Mouse (Mus musculus): Measurements from ENCODE around the gene Daam1. TPM values are rescaled to one million over a fixed set of nuclear protein-coding genes. Genes with fewer than 3 reads are reported as not detected.

The Daam1 gene
- polyA plus RNA-seq, 1 experiment from 2014 or later, result 41.2 TPM

- H3K9me3 ChIP-seq (ENCODE audit: control insufficient read depth, low read length), result no peaks in the 10 kb centered on the region
- DNase-seq (ENCODE audit: low spot score) (no peak), ATAC-seq (ENCODE audit: low FRiP score) (no peak)
- H3K4me3 ChIP-seq (replicated peaks; ENCODE audit: low read length), result no peak overlapping the region
- H3K36me3 ChIP-seq (replicated peaks; ENCODE audit: control insufficient read depth, insufficient read depth), result peaks cover 11% of the 10 kb centered on the region
- H3K4me2 ChIP-seq (replicated peaks), result no peak overlapping the region
- no peaks in the 10 kb centered on the region for H3K27me3 ChIP-seq (ENCODE audit: control insufficient read depth, insufficient read depth, low read length)
- peak overlapping the region; percentile 61 for H3K27ac ChIP-seq
- 77% methylated on average over 4 of the region's 4 CpGs for WGBS
- H3K4me1 ChIP-seq (replicated peaks; ENCODE audit: control insufficient read depth, insufficient read depth, low read length), result peaks cover 23% of the 10 kb centered on the region
- H3K9ac ChIP-seq, result no peak overlapping the region
These were observed 73.4 kb downstream of the Daam1 start for GRCm38 (mm10) chr12:71904310-71904709.

- Histone ChIP-seq H3K9me3 (ENCODE audit: control insufficient read depth, low read length) (no peaks in the 10 kb centered on the region), H3K27ac (no peak overlapping the region), H3K9ac (no peak overlapping the region), H3K27me3 (ENCODE audit: control insufficient read depth, insufficient read depth, low read length) (no peaks in the 10 kb centered on the region), H3K4me1 (replicated peaks; ENCODE audit: control insufficient read depth, insufficient read depth, low read length) (peaks cover 23% of the 10 kb centered on the region), H3K4me2 (replicated peaks) (no peak overlapping the region), H3K4me3 (replicated peaks; ENCODE audit: low read length) (no peak overlapping the region), H3K36me3 (replicated peaks; ENCODE audit: control insufficient read depth, insufficient read depth) (peaks cover 11% of the 10 kb centered on the region)
- 79% methylated on average over 4 of the region's 4 CpGs for WGBS
- no peak for DNase-seq (ENCODE audit: low spot score)
- ATAC-seq (ENCODE audit: low FRiP score), result no peak
These were observed 74.0 kb downstream of the Daam1 start for GRCm38 (mm10) chr12:71904926-71905325.

DNA sequence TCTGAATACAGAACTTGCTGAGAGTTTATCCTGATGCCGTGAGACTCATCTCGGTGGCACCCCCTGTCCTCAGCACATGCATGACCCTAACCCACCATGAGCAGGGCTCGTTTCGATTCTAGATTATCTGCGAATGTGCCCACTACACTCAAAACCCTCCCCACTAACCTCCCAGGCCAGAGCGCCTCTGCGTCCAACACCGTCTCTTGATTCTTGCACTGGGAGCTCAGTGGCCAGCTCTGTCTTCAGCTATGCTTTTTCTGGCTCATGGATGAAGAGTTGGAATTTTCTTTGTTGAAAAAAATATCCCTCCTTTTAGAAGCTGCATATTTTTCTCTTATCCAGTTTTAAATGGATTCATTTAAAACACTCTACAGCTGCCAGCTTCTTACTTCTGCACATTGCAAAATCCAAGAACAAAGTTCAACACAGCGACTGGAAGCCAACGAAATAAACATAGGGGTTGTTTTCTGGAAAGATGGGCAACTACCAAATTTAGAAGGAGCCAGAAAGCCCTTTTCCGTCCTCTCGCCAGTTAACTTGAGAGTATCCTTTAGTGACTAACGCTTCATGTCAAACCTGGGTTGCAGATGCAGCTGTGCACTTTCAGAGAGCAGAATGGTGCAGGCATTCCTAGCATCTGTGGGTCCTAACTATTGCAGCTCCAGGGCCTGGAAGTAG lies 74.9 kb downstream of the Daam1 start:
- no peak overlapping the region for H3K4me2 ChIP-seq (replicated peaks)
- H3K9me3 ChIP-seq (ENCODE audit: control insufficient read depth, low read length), result no peaks in the 10 kb centered on the region
- no peak overlapping the region for H3K9ac ChIP-seq
- DNase-seq (ENCODE audit: low spot score) (no peak), ATAC-seq (ENCODE audit: low FRiP score) (no peak)
- no peak overlapping the region for H3K27ac ChIP-seq
- H3K4me3 ChIP-seq (replicated peaks; ENCODE audit: low read length), result no peak overlapping the region
- no peaks in the 10 kb centered on the region for H3K27me3 ChIP-seq (ENCODE audit: control insufficient read depth, insufficient read depth, low read length)
- peaks cover 11% of the 10 kb centered on the region for H3K36me3 ChIP-seq (replicated peaks; ENCODE audit: control insufficient read depth, insufficient read depth)
- 93% methylated on average over 13 of the region's 13 CpGs for WGBS
- peaks cover 23% of the 10 kb centered on the region for H3K4me1 ChIP-seq (replicated peaks; ENCODE audit: control insufficient read depth, insufficient read depth, low read length)

- peak; percentile 50 for ATAC-seq (ENCODE audit: low FRiP score)
- peak; percentile 48 for DNase-seq (ENCODE audit: low spot score)
- 89% methylated on average over 12 of the region's 12 CpGs for WGBS
- H3K4me3 ChIP-seq (replicated peaks; ENCODE audit: low read length), result no peak overlapping the region
- H3K36me3 ChIP-seq (replicated peaks; ENCODE audit: control insufficient read depth, insufficient read depth), result peaks cover 11% of the 10 kb centered on the region
- H3K4me1 ChIP-seq (replicated peaks; ENCODE audit: control insufficient read depth, insufficient read depth, low read length), result peaks cover 32% of the 10 kb centered on the region
- H3K9me3 ChIP-seq (ENCODE audit: control insufficient read depth, low read length), result no peaks in the 10 kb centered on the region
- no peaks in the 10 kb centered on the region for H3K27me3 ChIP-seq (ENCODE audit: control insufficient read depth, insufficient read depth, low read length)
- no peak overlapping the region for H3K9ac ChIP-seq
- no peak overlapping the region for H3K4me2 ChIP-seq (replicated peaks)
- H3K27ac ChIP-seq, result no peak overlapping the region
These were observed 75.8 kb downstream of the Daam1 start for GRCm38 (mm10) chr12:71906582-71907267.

- DNase-seq (ENCODE audit: low spot score), result no peak
- no peak overlapping the region for H3K4me3 ChIP-seq (replicated peaks; ENCODE audit: low read length)
- no peaks in the 10 kb centered on the region for H3K36me3 ChIP-seq (replicated peaks; ENCODE audit: control insufficient read depth, insufficient read depth)
These were observed 78.1 kb downstream of the Daam1 start for GRCm38 (mm10) chr12:71908984-71909383.

DNA sequence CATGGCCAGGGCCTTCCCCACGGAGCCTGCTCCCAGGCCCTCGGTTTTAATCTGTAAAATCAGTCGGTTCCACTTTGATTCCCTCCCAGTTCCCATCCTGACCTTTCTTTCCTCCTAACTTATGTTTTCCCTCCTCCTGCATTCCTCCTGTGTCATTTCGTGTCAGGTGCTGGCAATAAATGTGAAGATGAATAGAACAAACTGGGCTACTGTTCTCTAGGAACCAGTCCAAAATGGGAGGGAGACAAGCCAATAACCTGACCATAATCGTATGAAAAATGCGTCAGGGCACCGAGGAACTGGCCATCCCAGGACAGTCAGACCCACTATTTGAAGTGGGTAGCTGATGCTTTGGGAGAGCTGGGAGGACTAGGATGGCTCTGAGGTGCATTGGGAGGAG lies 79.4 kb downstream of the Daam1 start:
- Histone ChIP-seq H3K36me3 (replicated peaks; ENCODE audit: control insufficient read depth, insufficient read depth) (no peaks in the 10 kb centered on the region), H3K9me3 (ENCODE audit: control insufficient read depth, low read length) (no peaks in the 10 kb centered on the region), H3K9ac (no peak overlapping the region), H3K4me1 (replicated peaks; ENCODE audit: control insufficient read depth, insufficient read depth, low read length) (peaks cover 37% of the 10 kb centered on the region), H3K27me3 (ENCODE audit: control insufficient read depth, insufficient read depth, low read length) (no peaks in the 10 kb centered on the region), H3K27ac (no peak overlapping the region), H3K4me2 (replicated peaks) (no peak overlapping the region), H3K4me3 (replicated peaks; ENCODE audit: low read length) (no peak overlapping the region)
- ATAC-seq (ENCODE audit: low FRiP score) (no peak), DNase-seq (ENCODE audit: low spot score) (no peak)
- 60% methylated on average over 7 of the region's 7 CpGs for WGBS

More at GRCm38 (mm10) chr12:71908984-71909383, 78.1 kb downstream of the Daam1 start:
- Histone ChIP-seq H3K9me3 (ENCODE audit: control insufficient read depth, low read length) (no peaks in the 10 kb centered on the region), H3K9ac (no peak overlapping the region), H3K4me1 (replicated peaks; ENCODE audit: control insufficient read depth, insufficient read depth, low read length) (peaks cover 40% of the 10 kb centered on the region), H3K27ac (no peak overlapping the region), H3K27me3 (ENCODE audit: control insufficient read depth, insufficient read depth, low read length) (no peaks in the 10 kb centered on the region), H3K4me2 (replicated peaks) (no peak overlapping the region)
- 85% methylated on average over 5 of the region's 5 CpGs for WGBS
- ATAC-seq (ENCODE audit: low FRiP score), result no peak

GRCm38 (mm10) chr12:71912262-71912661 lies 81.4 kb downstream of the Daam1 start:
- DNase-seq (ENCODE audit: low spot score) (no peak), ATAC-seq (ENCODE audit: low FRiP score) (no peak)
- H3K4me1 ChIP-seq (replicated peaks; ENCODE audit: control insufficient read depth, insufficient read depth, low read length), result peaks cover 19% of the 10 kb centered on the region
- H3K9ac ChIP-seq, result no peak overlapping the region
- 89% methylated on average over 1 of the region's 1 CpGs for WGBS
- no peaks in the 10 kb centered on the region for H3K9me3 ChIP-seq (ENCODE audit: control insufficient read depth, low read length)
- H3K4me3 ChIP-seq (replicated peaks; ENCODE audit: low read length), result no peak overlapping the region
- H3K27me3 ChIP-seq (ENCODE audit: control insufficient read depth, insufficient read depth, low read length), result no peaks in the 10 kb centered on the region
- no peak overlapping the region for H3K27ac ChIP-seq
- no peak overlapping the region for H3K4me2 ChIP-seq (replicated peaks)
- peaks cover 19% of the 10 kb centered on the region for H3K36me3 ChIP-seq (replicated peaks; ENCODE audit: control insufficient read depth, insufficient read depth)

GRCm38 (mm10) chr12:71919156-71919555 lies 88.3 kb downstream of the Daam1 start:
- DNase-seq (ENCODE audit: low spot score) (no peak), ATAC-seq (ENCODE audit: low FRiP score) (no peak)
- peak overlapping the region; percentile 15; the same call in 1 of the 2 replicates for H3K27ac ChIP-seq
- H3K4me2 ChIP-seq (replicated peaks), result no peak overlapping the region
- H3K9ac ChIP-seq, result no peak overlapping the region
- no peaks in the 10 kb centered on the region for H3K9me3 ChIP-seq (ENCODE audit: control insufficient read depth, low read length)
- no peaks in the 10 kb centered on the region for H3K27me3 ChIP-seq (ENCODE audit: control insufficient read depth, insufficient read depth, low read length)
- H3K4me1 ChIP-seq (replicated peaks; ENCODE audit: control insufficient read depth, insufficient read depth, low read length), result peaks cover 30% of the 10 kb centered on the region
- 55% methylated on average over 4 of the region's 4 CpGs for WGBS
- no peak overlapping the region for H3K4me3 ChIP-seq (replicated peaks; ENCODE audit: low read length)
- H3K36me3 ChIP-seq (replicated peaks; ENCODE audit: control insufficient read depth, insufficient read depth), result peaks cover 29% of the 10 kb centered on the region

DNA sequence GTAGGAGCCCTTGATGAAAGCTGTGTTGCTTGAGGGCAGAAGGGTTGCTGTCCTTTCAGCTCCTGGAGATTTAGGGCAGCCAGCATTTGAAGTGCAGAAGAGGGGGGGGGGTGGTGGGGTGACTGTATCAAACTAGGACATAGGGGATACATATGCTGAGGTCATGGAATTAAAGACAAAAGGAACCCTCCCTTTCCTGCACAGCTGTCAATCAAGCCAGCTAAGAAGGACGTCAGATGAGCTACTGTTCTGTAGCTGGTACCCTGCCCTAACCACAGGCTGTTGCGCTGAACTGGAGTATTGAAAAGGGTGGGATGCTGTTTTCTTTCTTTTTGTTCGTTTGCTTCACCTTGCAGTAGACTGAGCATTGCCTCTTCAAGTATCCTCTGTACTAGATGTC lies 89.1 kb downstream of the Daam1 start:
- no peak for DNase-seq (ENCODE audit: low spot score)
- no peaks in the 10 kb centered on the region for H3K9me3 ChIP-seq (ENCODE audit: control insufficient read depth, low read length)
- H3K4me1 ChIP-seq (replicated peaks; ENCODE audit: control insufficient read depth, insufficient read depth, low read length), result peaks cover 30% of the 10 kb centered on the region
- peaks cover 29% of the 10 kb centered on the region for H3K36me3 ChIP-seq (replicated peaks; ENCODE audit: control insufficient read depth, insufficient read depth)
- ATAC-seq (ENCODE audit: low FRiP score), result no peak
- H3K4me3 ChIP-seq (replicated peaks; ENCODE audit: low read length), result no peak overlapping the region
- no peak overlapping the region for H3K4me2 ChIP-seq (replicated peaks)
- 49% methylated on average over 3 of the region's 3 CpGs for WGBS
- no peak overlapping the region for H3K9ac ChIP-seq
- H3K27ac ChIP-seq, result no peak overlapping the region
- no peaks in the 10 kb centered on the region for H3K27me3 ChIP-seq (ENCODE audit: control insufficient read depth, insufficient read depth, low read length)

All from hindbrain, embryonic 14.5 days (tissue).